Mouse (Mus musculus) liver, embryonic 16.5 days (tissue): ENCODE data around the gene Adcy4. TPM values are rescaled to one million over a fixed set of nuclear protein-coding genes. Genes with fewer than 3 reads are reported as not detected.
"Not testable (repeated sequence)": the region's sequence is repeated elsewhere in the genome, so short reads cannot be mapped to it uniquely, and the experiment has no call there.

ENCODE experiments used
- ATAC-seq: fragments of 200-750 bp; cut with Nextera tagmentation; 2 replicates; pipeline ENCODE4 v1.8.0; 2017; ENCODE audit warnings: low read depth, mild to moderate bottlenecking, moderate number of reproducible peaks, moderate library complexity
- H3K27ac ChIP-seq: fragments of 300-500 bp; sonication (generic); 2 replicates; pipeline ENCODE4 v1.5.1; 2014; ENCODE audit warnings: mild to moderate bottlenecking, low read length
- H3K27me3 ChIP-seq: fragments of 300-500 bp; sonication (generic); 2 replicates; pipeline ENCODE4 v1.6.1; 2014; ENCODE audit warnings: low read depth, low read length, mixed read lengths; ENCODE audit not compliant: control insufficient read depth, insufficient read depth
- H3K36me3 ChIP-seq: fragments of 300-500 bp; sonication (generic); 2 replicates; pipeline ENCODE4 v1.6.1; 2014; ENCODE audit warnings: mild to moderate bottlenecking; ENCODE audit not compliant: control insufficient read depth, insufficient read depth
- H3K4me1 ChIP-seq: fragments of 300-500 bp; sonication (generic); 2 replicates; pipeline ENCODE4 v1.6.1; 2014; ENCODE audit warnings: low read depth, low read length, mixed read lengths; ENCODE audit not compliant: control insufficient read depth
- H3K4me2 ChIP-seq: fragments of 300-500 bp; sonication (generic); 2 replicates; pipeline ENCODE4 v1.6.1; 2014; ENCODE audit warnings: low read depth, low read length, mixed read lengths
- H3K4me3 ChIP-seq: fragments of 300-500 bp; sonication (generic); 2 replicates; pipeline ENCODE4 v1.5.1; 2014; ENCODE audit warnings: low read depth, mild to moderate bottlenecking, low read length
- H3K9ac ChIP-seq: fragments of 300-500 bp; sonication (generic); 2 replicates; pipeline ENCODE4 v1.6.1; 2014; ENCODE audit warnings: low read depth, low read length
- H3K9me3 ChIP-seq: fragments of 300-500 bp; sonication (generic); replicated peaks from 2 replicates; pipeline ENCODE4 v1.6.1; 2016; ENCODE audit warnings: low read length; ENCODE audit not compliant: control insufficient read depth
- WGBS: fragments of 180-500 bp; shearing (Covaris S2); extraction: QIAGEN DNeasy Blood & Tissue Kit; methylation state at CpG from one replicate; pipeline ENCODE4 v1.1.7; 2014; ENCODE audit not compliant: insufficient replicate concordance; 5-methylcytosine and 5-hydroxymethylcytosine counted together
- polyA plus RNA-seq: library from polyadenylated mRNA; unstranded; fragments of >200 nt; fragmentation: Nextera tagmentation; extraction: Ambion mirVana; gene quantifications from 2 replicates; pipeline ENCODE4 v1.2.1, GENCODE M21; 2015

Adcy4 gene
- polyA plus RNA-seq, 1 experiment from 2014 or later, result 1.9 TPM

DNA sequence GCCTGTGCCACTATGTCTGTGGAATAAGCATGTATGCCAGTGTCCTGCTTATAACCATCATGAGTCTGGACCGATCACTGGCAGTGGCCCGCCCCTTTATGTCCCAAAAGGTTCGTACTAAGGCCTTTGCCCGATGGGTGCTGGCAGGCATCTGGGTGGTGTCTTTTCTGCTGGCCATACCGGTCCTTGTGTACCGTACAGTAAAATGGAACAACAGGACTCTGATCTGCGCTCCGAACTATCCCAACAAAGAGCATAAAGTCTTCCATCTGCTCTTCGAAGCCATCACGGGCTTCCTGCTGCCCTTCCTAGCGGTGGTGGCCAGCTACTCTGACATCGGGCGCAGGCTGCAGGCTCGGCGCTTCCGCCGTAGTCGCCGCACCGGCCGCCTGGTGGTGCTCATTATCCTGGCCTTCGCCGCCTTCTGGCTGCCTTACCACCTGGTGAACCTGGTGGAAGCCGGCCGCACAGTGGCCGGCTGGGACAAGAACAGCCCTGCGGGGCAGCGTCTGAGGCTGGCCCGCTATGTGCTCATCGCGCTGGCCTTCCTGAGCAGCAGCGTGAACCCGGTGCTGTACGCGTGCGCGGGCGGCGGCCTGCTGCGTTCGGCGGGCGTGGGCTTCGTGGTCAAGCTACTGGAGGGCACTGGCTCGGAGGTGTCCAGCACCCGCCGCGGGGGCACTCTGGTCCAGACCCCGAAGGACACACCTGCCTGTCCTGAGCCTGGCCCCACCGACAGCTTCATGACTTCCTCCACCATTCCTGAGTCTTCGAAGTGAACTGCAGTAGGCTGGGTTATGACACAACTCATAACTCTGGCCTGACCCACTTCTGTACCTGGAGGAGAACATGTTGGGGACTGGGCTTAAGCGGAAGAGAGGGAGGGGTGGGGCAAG, 16.1 kb downstream of the Adcy4 start:
- Histone ChIP-seq H3K27me3 (peaks cover 23% of the 10 kb centered on the region), H3K4me3 (peak overlapping the region; percentile 51), H3K9me3 (no peaks in the 10 kb centered on the region)

DNA sequence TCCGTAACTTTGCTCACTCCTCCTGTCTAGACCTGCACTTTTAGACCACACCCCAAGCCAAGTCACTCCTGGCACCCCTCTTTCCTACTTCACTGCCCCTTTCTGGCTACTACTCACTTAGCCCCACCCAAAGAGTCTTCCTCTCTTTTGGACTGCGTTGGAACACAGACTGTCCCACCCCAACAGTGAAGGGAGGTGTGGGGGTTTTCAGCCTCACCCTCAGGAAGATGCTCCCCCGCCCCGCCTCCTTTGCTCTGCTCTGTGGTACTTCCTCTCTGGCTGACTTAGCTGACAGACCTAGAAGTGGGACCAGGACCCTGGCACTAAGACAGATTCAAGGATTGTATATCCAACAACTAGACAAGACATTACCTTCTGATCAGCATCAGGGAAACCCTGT, 18.2 kb downstream of the Adcy4 start, which contains the start of gene Ltb4r1:
Gene Ltb4r1 (plus strand): TSS at position 267 of the 400 bp plus-strand sequence.
- no peaks in the 10 kb centered on the region for H3K36me3 ChIP-seq
- H3K9me3 ChIP-seq, result no peaks in the 10 kb centered on the region
- ATAC-seq, result no peak
- H3K9ac ChIP-seq, result no peak within 1 kb of the TSS; the same call in 1 of the 2 replicates
- H3K4me2 ChIP-seq, result peak within 1 kb of the TSS; percentile 1; the same call in 1 of the 2 replicates
- 20% methylated on average over 4 of the region's 4 CpGs for WGBS
- peaks cover 43% of the 10 kb centered on the region for H3K27me3 ChIP-seq
- H3K27ac ChIP-seq, result peak within 1 kb of the TSS; percentile 74
- peak within 1 kb of the TSS; percentile 34 for H3K4me3 ChIP-seq
- H3K4me1 ChIP-seq, result peaks cover 36% of the 10 kb centered on the region

More for the DNA sequence above, 16.1 kb downstream of the Adcy4 start:
- H3K27ac ChIP-seq, result no peak overlapping the region
- peak; percentile 47 for ATAC-seq
- H3K36me3 ChIP-seq, result no peaks in the 10 kb centered on the region
- peak overlapping the region; percentile 55 for H3K9ac ChIP-seq
- H3K4me2 ChIP-seq, result peak overlapping the region; percentile 65
- peaks cover 24% of the 10 kb centered on the region for H3K4me1 ChIP-seq
- 11% methylated on average over 52 of the region's 52 CpGs for WGBS

DNA sequence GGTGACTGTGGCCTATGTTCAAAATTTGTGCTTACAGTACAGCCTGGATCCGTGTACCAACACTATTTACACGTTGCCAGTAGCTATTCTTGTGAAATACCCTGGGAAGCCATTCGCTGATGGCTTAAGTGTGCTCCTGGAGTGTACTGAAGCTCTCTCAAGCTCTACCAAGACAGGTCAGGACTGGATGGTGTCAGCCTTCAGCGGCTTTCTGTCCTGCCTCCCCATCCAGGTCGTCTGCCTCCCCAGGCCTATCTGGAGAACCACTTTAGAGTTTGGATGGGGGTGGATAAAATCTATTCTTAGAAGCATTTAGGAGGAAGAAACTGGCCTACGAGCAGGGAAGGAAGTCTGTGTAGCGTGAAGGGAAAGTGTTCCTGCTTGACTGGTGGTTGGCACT, 20.7 kb downstream of the Adcy4 start:
- no peaks in the 10 kb centered on the region for H3K9me3 ChIP-seq
- H3K27me3 ChIP-seq, result peaks cover 43% of the 10 kb centered on the region
- peak; percentile 24; the same call in 1 of the 2 replicates for ATAC-seq
- H3K9ac ChIP-seq, result no peak overlapping the region
- peaks cover 24% of the 10 kb centered on the region for H3K4me1 ChIP-seq
- H3K27ac ChIP-seq, result peak overlapping the region; percentile 35
- H3K4me2 ChIP-seq, result peak overlapping the region; percentile 70; the same call in 1 of the 2 replicates
- no peak overlapping the region for H3K4me3 ChIP-seq
- WGBS, result 29% methylated on average over 7 of the region's 7 CpGs
- H3K36me3 ChIP-seq, result no peaks in the 10 kb centered on the region

DNA sequence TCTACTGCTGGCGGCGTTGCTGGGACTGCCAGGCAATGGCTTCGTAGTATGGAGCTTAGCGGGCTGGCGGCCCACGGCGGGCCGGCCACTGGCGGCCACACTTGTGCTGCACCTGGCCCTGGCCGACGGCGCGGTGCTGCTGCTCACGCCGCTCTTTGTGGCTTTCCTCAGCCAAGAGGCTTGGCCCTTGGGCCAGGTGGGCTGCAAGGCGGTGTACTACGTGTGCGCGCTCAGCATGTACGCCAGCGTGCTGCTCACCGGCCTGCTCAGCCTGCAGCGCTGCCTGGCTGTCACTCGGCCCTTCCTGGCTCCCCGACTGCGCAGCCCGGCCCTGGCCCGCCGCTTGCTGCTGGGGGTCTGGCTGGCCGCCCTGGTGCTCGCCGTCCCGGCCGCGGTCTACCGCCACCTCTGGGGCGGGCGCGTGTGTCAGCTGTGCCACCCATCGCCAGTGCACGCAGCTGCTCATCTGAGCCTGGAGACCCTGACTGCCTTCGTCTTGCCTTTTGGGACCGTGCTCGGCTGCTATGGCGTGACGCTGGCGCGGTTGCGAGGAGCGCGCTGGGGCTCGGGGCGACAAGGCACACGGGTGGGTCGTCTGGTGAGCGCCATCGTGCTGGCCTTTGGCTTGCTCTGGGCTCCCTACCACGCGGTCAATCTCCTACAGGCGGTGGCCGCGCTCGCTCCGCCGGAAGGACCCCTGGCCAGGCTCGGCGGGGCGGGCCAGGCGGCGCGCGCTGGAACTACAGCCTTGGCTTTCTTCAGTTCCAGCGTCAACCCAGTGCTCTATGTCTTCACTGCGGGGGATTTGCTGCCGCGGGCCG, 21.7 kb downstream of the Adcy4 start:
- 2% methylated on average over 77 of the region's 77 CpGs for WGBS
- Histone ChIP-seq H3K36me3 (no peaks in the 10 kb centered on the region), H3K27ac (peak overlapping the region; percentile 35), H3K9me3 (no peaks in the 10 kb centered on the region), H3K9ac (peak overlapping the region; percentile 61), H3K27me3 (peaks cover 34% of the 10 kb centered on the region), H3K4me2 (peak overlapping the region; percentile 70), H3K4me1 (peaks cover 18% of the 10 kb centered on the region), H3K4me3 (peak overlapping the region; percentile 56)
- 0 out of 2 replicates have a peak, but pooled peaks have one; percentile 12 for ATAC-seq

DNA sequence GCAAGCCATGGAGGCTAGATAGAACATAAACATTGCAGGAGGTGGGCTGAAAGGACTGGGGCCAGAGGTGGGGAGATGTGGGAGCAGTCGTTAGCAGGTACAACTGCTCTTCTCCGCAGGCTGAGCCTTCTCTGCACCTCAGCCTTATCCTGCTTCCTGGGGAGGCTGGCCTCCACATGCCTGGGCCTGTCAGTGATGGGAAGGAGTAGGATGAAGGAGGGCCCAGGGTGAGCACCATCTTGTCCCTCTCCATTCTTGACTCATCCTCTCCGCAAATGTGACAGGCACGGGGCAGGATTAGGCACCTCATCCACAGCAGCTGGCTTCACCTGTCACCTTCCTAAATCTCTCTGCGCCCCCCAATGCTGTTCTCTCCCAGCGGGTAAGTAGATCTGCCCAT, 22.7 kb downstream of the Adcy4 start, which contains the start of gene Ltb4r2:
Gene Ltb4r2 (plus strand): TSS at position 266 of the 400 bp plus-strand sequence.
- peak within 1 kb of the TSS; percentile 56 for H3K4me3 ChIP-seq
- 72% methylated on average over 6 of the region's 6 CpGs for WGBS
- H3K9ac ChIP-seq, result peak within 1 kb of the TSS; percentile 61
- no peak for ATAC-seq
- H3K4me2 ChIP-seq, result peak within 1 kb of the TSS; percentile 70
- H3K27ac ChIP-seq, result peak within 1 kb of the TSS; percentile 35; the same call in 1 of the 2 replicates
- peaks cover 30% of the 10 kb centered on the region for H3K27me3 ChIP-seq
- peaks cover 18% of the 10 kb centered on the region for H3K4me1 ChIP-seq
- H3K36me3 ChIP-seq, result no peaks in the 10 kb centered on the region
- no peaks in the 10 kb centered on the region for H3K9me3 ChIP-seq

DNA sequence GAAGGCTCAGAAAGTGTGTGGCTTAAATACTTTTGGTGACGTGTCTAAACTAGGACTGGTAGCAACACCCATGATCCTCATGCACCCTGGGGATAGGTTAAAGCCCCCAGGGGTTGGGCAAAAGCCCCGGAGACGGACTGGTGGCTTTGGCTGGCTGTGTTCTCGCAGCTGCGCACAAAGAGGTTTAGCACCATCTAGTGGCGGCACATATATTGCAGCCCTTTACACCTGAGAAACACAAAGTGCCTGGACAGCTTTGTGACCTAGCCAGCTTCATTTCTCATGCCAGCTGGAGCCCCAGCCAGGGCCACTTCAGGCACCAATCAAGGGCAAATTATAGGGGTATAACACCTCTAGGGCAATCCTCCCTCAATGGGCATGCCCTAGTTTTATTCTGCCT, 23.7 kb downstream of the Adcy4 start:
- not testable (repeated sequence) for H3K9me3 ChIP-seq, H3K4me3 ChIP-seq, H3K27ac ChIP-seq, ATAC-seq, H3K36me3 ChIP-seq, H3K9ac ChIP-seq
- Histone ChIP-seq H3K4me1 (peaks cover 18% of the 10 kb centered on the region), H3K27me3 (peaks cover 30% of the 10 kb centered on the region), H3K4me2 (peak overlapping the region; percentile 25; the same call in 1 of the 2 replicates)
- under 1% methylated on average over 6 of the region's 6 CpGs for WGBS

DNA sequence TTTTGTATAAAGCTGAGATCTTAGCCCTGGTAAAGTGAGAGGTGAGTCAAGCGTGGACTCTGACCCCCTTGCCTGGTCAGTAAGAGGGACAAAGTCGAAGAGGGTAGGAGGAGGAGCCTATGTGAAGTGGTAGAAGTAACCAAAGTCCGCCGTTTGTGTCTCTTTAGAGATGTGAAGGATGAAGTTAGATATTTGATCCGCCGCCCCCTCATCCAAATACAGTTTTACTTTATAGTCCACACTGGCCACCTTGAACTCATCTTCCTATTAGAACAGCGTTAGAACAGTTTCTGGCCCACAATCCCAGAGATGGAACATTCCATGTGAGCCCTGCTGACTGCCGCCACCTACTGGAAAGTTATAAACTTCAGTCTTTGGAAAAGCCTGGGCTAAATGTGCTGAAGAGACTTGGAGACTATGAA, 25.5 kb downstream of the Adcy4 start, which contains the start of gene Cideb:
Gene Cideb (minus strand): TSS at position 96 of the 422 bp plus-strand sequence.
- peaks cover 24% of the 10 kb centered on the region for H3K27me3 ChIP-seq
- H3K27ac ChIP-seq, result peak within 1 kb of the TSS; percentile 84
- H3K9ac ChIP-seq, result peak within 1 kb of the TSS; percentile 33; the same call in 1 of the 2 replicates
- 15% methylated on average over 8 of the region's 8 CpGs for WGBS
- ATAC-seq, result peak; percentile 70
- H3K4me1 ChIP-seq, result peaks cover 18% of the 10 kb centered on the region
- H3K4me3 ChIP-seq, result peak within 1 kb of the TSS; percentile 48
- H3K36me3 ChIP-seq, result peaks cover 19% of the 10 kb centered on the region
- H3K9me3 ChIP-seq, result no peaks in the 10 kb centered on the region
- H3K4me2 ChIP-seq, result peak within 1 kb of the TSS; percentile 33

DNA sequence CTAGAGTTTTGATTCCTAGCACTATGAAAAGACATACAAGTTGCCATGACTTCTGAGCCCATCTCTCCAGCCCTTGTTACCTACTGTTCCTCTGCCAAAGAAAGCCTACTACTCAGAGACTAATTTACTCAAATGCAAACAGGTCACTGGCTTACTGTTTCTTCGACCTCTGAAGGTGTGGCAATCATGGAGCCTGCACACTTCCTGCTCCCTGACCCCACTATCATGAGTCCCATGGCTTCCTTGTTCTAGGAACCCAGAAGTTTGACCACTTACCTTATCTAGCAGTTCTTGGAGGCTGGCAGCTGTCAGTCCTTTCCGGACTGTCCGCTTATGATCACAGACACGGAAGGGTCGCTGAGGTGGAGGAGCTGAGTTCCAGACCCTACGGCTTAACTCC, 26.3 kb downstream of the Adcy4 start:
- no peak for ATAC-seq
- 18% methylated on average over 6 of the region's 6 CpGs for WGBS
- Histone ChIP-seq H3K9ac (peak overlapping the region; percentile 33; the same call in 1 of the 2 replicates), H3K4me3 (peak overlapping the region; percentile 48), H3K27me3 (peaks cover 18% of the 10 kb centered on the region), H3K27ac (peak overlapping the region; percentile 84), H3K9me3 (no peaks in the 10 kb centered on the region), H3K36me3 (peaks cover 27% of the 10 kb centered on the region), H3K4me2 (peak overlapping the region; percentile 33), H3K4me1 (peaks cover 14% of the 10 kb centered on the region)
